Mouse (Mus musculus) heart, adult 2 months (tissue): ENCODE measurements around the gene Qrfp.

Experiments used
- CTCF ChIP-seq: fragments of 200-600 bp; IDR thresholded peaks from 2 replicates; pipeline ENCODE4 v1.8.1; 2022; ENCODE audit warnings: antibody characterized with exemption, mild to moderate bottlenecking, moderate library complexity
- POLR2A ChIP-seq: fragments of 200-500 bp; IDR thresholded peaks from 2 replicates; pipeline ENCODE4 v1.6.1; 2011; ENCODE audit warnings: mild to moderate bottlenecking, low read depth, low read length, control low read depth; ENCODE audit not compliant: insufficient read depth

DNA sequence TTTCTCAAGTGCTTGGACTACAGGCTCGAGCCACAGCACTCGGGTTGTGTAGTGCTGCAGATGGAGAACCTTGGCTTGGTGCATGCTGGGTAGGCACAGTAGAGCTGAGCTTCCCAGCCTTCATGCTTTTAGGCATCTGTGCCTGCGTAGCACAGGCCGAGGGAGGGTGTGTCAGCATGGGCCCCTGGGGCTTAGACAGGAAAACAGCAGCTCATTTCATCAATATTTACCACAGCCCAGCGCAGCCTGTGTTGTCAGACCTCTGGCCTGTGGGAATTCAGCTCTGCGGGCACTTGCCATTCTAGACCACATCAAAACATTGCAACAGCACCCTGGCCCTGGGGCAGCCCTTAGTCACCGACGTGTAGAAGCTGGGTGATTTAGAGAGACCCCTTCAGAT lies 45.6 kb upstream of the Qrfp start:
- TF ChIP-seq POLR2A (no peak), CTCF (no peak)
